Mouse (Mus musculus) kidney, adult 9 months (tissue): ENCODE results near the gene Aff1.
A peak's percentile ranks its signal among the peaks of the same experiment; 100 is the strongest.

Experiments used
- DNase-seq: peaks from one replicate; pipeline ENCODE4 v3.0.0; 2022

Aff1 gene

DNA sequence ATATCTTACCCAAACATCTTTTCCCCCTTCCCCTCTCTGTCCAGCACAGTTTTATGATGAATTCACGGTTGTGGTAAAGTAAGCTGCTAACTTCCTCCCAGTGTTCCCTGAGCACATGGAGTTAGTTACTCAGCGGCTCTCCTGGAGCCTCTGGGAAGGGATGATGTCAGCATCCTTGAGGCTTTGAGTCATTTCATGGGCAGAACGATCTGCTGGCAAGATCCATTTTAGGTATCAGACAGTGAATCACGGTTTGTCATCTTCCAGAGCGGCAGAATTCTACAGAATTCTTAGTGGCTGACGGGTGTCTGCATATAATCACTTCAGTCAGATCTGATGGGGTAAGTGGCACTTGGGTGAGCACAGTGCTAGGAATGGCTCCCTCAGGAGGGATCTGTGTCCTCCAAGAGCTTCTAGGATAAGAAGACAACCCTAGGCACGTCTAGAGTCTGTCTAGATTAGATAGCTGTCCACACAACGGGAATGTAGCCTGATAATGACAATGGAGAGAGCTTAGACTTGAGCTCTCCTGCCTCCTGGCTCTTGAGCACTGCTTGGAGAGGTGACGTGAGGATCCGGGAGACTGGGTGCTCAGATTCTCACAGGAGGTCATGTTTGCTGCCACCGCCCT is 82.6 kb downstream of the Aff1 start:
- no peak for DNase-seq

DNA sequence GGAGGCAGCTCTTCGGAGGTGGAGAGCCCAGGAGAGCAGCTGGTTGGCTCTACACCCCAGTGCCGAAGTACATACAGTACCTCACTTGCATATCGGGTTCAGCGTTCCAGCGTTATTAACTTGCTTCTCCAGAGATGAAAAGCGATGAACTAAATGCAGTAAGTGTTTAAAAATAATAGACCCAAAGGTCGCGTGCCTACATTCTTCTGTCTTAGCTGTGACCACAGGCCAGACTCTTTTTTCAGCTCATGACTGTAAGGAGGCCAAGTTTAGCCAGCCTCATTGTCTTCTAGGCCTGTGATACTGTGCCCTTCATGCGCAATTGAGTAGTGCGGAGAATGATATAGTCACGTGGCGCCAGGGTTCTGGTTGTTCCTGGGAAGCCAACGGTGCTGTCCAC is 83.3 kb downstream of the Aff1 start:
- DNase-seq, result peak; percentile 86

DNA sequence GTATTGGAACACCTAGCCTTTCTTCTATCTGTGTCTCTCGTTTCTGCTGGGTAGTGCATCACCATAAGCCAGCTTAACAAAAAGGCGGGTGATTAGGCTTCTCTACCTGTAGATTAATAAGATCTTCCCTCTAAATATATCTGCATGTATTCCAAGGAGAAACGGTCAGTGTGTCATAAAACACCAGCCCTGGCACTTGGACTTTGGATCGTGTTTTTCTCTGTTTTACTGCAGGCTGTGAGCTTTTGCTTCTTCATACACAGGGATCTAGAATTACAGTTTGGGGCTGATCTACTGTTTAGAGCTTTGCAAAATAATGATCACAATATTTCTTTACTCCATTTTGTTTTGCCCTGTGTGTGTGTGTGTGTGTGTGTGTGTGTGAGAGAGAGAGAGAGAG is 84.7 kb downstream of the Aff1 start:
- peak; percentile 73 for DNase-seq

DNA sequence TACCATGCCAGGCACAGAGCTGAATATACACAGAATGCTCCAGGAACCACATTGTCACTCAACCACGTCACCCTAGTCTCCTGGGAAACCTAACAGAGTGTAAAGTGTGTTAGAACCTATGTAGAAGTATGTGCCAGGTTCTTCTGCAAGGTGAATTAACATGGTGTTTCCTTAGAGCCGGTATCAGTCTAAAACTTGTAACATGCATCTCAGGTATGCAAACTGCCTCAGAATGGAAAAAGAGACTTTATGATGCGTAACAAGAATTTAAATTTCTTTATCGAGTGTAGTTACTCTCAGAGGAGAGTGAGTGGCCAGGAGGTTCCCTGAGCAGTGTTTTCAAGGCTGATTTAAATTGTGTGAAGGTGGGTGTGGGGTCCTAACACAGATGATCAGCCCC is 85.3 kb downstream of the Aff1 start:
- DNase-seq, result no peak

DNA sequence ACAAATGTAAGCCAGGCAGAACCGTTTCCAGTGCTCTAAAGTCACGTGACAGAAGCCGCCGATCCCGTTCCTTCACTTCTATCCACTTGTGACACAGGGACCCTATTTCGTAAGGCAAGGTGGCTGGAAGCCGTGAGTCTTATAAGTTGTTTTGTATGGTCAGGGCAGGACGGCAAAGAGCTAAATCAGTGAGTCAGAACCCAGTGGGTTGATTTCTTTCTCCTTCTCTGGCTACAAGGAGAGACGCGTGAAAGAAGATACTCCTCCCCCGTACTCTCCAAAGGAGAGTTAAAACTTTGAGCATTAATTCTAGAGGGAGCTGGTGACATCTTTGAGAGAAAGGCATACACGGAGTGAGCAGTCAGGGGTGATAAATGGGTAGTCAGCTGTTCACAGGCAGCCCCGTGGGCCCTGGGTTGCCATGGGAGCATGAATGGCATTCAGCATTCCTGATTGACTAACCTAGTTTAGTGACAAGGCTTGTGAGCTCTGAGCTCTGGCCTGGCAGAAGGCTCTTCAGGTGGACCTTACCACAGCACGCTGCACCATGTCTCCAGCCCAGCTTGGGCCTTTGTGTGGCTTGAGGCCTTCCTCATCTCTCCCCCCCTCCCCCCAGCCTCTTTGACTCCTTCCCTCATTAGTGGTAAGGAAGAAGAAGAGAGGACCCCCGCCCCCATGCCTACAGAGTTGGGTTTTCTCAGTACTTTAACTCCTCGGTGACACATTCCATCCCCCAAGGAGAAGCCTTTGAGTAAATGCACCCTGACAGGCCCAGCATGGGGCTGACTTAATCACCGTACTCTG is 86.3 kb downstream of the Aff1 start:
- peak; percentile 86 for DNase-seq

DNA sequence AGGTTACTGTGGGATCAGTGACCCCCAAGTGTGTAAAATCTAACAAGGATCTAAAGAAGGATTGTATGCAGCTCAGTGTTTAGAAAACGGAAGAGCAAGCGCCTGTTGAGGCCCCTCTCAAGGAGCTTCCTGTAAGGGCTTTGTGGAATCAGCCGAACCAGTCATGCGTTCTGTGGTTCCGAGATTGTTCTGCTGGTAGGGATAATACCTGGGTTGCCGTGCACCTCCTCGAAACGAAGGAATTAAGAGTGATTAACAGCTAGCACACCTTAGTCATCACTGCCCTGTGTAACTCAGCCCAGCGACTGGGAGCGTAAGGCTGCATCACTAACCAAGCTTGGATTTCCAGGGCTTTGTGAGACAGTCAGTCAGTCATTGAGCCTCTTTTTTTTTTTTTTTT is 87.7 kb downstream of the Aff1 start:
- no peak for DNase-seq

DNA sequence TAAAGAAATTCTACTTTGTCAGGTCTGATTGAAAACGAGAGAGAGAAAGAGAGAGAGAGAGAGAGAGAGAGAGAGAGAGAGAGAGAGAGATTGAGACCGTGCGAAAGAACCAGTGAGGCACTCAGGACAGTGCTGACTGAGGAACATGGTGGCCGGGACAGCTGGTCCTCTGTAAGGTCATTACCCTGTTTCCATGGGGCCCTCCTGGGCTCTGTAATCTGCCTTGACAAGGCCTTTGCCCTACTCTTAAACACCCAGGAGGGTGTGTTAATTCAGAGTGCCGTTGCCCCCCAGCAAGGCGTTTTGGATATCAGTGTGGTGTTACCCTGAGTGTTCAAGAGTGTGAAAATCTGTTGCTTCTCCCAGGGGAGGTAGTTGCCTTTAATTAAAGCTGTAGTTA is 88.1 kb downstream of the Aff1 start:
- no peak for DNase-seq

DNA sequence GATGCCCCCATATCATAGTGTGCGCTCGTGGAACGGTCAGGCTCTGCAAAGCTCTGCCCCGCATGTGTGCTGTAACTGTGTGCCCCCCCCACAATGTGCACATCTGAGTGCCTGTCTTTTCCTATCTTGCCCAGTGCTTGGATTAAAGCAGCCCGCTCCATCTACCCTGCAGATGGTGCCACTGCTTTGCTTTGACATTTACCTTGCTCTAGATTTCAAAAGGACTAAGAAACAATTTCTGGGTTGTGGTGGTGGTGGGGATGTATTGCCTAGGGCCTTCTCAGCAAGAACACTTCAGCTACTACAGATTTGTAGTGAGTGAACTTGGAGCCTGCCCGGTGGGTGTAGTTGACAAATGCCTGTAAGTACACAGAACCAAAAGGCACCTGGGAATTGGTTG is 88.7 kb downstream of the Aff1 start:
- peak; percentile 62 for DNase-seq

DNA sequence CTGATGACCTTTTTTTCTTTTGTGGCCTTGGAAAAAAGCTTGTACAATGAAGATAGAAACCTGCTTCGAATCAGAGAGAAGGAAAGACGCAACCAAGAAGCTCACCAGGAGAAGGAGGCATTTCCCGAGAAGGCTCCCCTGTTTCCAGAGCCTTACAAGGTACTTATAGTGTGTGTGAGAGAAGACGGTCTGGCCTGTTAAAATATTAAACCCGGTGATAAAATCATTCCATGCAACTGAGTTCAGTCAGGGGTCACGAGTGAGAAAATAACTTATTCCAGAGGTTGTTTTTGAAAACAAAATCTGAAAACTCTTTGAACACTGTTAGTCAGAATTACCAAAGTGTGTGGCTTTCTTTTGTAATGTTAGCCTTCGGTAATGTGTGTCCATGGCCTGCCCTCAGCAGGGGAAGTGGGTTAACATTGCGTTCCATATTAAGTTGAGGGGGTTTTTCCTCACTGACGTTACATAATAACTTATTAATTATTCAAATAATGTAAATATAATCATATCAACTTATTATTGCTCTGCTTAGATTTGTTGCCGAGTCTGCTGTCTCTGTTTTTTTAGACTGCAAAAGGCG is 91.0 kb downstream of the Aff1 start:
- peak; percentile 65 for DNase-seq

DNA sequence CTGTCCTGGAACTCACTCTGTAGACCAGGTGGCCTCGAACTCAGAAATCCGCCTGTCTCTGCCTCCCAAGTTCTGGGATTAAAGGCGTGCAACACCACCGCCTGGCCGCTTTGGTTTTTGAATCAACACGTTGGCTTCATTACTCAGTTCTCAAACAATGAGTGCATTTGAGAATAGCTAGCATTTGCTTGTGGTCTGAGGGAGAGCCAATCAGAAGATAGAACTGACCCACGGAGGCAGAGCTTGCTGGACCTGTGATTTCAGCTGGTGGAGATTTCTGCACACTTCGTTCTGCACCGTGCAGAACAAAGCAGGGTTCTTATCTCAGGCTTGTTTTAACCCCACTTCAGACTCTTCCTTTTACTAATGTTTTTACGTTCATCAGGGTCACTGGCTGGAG is 93.9 kb downstream of the Aff1 start:
- no peak for DNase-seq

DNA sequence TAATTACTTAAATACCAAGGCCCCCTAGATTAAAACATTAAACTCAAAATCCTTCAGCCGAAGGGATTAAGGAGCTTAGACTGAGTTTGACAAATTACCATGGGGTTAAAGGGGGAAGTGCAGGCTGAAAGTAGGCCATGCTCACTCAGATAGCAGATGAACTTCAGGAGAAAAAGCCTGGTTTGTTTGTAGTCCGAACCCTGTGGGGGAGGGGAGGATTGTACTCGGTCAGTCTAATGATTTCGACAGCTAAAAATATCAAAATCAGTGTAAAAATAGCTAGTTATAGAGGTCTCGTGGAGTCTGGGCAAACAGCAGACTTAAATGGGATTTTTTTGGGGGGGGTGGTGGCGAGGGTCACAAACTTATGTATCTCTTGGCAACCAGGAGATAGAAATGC is 96.3 kb downstream of the Aff1 start:
- peak; percentile 64 for DNase-seq

DNA sequence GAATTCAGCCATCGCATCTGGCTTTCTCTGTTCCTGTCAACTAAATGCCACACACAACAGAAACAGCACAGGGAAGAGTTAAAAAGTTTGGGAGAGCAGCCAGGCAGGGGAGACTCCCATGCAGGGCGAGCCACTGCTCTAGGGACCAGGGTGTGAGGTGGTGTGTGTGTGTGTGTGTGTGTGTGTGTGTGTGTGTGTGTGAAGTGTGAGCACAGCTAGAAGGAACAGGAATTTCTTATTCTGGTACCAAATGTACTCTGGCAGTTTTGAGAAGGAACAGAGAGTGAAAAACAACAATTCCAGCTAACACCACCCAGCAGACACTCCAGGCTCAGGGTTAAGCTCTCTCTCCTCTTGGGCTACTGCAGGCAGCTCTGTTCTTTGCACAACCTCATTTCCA is 96.8 kb downstream of the Aff1 start:
- DNase-seq, result peak; percentile 53

DNA sequence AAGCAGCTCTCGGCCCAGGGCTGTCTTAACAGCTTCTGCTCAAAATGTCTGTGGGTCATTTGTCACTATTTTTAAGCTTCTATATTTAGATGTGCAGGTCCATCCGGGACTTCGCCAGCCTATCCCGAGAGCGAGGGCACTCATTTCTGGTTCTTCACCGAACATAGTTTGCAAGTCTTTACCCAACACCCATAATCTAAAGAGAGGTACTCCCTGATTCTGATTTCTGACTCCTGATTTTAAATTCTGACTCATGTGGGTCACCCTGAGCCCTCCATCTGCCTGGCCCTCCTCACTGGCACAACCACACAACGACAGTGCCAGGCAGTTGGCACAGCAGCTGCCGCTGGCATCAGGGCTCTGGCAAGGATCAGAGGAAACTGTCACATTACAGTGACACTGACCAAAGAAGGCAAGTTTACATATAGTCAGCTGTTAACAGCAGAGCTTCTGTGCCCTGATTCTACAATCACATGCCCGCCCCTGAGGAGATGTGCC is 97.5 kb downstream of the Aff1 start:
- no peak for DNase-seq

DNA sequence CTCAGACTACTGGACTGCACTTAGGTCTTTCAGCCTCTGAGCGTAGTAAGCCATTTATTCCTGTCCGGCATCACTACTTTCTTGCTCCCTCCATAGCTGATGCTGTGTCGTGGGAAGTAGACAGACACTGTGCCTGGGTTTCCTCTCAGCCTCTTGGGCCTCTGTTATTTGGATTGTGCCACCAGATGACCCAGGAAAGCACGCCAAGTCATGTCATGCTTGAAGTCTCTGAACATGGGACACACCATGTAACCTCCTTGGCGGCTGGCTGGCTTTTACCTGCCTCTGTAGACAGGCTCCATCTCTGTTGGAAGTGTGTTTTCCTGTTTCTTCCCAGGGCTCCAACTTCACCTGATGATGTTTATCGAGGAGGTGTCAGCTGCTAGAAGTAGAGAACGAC is 99.6 kb downstream of the Aff1 start:
- no peak for DNase-seq

DNA sequence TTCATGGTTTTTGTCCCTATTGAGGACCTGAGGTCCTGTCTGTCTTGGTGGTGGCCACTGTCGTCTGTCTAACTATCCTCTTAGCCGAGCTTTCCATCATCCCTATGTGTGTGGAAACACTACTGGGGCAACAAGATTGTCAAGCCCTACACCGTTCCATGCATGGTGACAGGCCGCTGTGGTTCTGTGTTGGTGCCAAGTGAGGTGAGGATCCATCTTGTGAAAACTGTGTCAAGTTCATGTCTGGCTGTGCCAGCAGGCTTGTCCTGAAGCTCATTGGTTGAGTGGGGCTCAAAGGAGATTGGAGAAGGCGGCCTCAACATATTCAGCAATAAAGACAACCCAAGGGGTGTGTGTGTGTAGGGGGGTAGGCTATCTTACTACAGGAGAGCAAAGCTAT is 102.9 kb downstream of the Aff1 start:
- no peak for DNase-seq

DNA sequence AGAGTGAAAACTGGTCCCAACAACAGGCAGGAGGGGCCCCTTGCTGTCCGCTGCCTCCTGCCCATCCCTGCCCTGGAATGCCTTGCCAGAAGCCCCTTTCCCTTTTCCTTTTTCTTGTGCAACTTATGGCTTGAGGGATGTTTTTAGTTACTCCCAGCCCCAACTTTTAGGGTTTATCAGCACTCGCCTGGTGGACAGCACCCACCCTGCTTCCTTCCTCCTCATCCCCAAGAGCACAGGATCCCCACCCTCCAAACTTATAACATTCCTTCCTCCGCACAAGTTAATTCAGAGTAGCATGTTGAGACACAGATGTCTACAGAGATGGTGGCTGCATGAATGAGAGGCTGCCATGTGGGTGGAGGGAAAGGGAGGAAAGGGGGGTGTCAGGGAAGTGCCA is 103.9 kb downstream of the Aff1 start:
- no peak for DNase-seq

DNA sequence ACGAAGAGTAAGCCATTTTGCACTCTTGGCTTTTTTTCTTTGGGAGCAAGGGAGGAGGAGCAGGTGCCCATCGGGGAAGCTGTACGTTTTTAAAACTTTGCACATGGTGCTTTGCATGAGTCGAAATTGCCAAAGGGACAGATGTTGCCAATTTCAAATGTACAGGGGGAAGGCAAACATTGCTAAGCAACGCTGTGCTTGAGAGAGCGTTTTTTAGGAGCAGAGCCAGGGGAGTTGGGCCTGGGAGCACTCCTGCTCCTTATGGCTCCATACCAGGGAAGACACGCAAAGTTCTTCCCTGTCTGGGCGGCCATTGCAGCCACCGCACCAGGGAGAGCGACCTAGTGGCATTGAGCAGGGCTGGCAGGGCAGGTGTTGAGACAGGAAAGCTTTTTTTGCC is 105.6 kb downstream of the Aff1 start:
- no peak for DNase-seq

DNA sequence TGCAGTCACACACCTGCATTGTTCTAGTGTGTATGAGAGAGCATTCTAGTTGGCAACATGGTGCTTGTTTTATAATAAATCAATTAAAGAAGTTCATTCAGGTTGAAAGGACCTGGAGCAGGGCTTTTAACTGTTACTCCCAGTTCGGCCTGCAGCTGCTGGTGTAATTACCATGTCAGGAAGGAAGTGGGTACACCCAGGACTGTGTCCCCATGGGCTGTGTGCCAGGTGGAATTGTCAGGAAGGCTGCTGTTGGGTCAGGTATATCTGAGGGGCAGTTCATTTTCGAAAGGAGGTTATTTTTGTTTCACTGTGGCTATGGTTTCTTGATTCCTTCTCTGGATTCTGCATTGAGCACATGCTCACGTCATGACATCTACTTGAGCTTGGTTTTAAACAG is 107.3 kb downstream of the Aff1 start:
- DNase-seq, result no peak

DNA sequence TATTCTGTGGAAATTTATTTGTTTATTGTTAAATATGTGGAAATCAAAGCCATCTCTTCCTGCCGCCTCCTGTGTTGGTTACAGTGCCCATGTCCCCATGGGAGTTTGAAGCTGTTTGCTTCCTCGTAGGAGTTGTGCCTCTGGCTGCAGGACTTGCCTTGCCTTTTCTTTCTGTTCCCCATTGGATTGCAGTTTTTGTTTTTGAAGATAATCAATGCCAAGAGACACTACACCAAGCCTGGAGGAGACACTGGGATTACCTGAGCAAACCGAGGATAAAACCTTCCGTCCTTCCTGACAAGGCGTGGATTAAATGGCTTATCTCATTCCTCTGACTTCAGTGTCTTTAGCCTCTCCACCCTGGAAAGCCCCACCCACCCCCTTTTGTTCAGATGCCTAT is 107.8 kb downstream of the Aff1 start:
- DNase-seq, result no peak

DNA sequence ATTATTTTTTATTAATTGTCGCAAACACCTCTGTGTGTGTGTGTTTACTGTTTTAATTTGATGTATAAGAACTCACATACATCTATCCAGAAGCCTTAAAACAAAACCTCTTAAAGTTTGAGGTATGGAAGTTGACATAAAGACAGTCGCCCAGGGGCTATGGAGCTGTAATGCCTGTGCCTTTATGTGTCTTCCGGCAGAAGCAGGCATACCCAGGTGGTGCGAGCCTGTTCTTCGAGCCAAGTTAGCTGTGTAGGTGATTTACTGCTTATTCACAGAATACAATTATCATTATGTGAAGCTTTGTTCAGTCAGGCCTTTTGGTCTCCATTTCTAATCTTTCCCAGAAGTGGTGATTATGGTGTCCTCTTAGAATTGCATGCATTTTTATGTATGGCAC is 111.2 kb downstream of the Aff1 start:
- DNase-seq, result no peak

DNA sequence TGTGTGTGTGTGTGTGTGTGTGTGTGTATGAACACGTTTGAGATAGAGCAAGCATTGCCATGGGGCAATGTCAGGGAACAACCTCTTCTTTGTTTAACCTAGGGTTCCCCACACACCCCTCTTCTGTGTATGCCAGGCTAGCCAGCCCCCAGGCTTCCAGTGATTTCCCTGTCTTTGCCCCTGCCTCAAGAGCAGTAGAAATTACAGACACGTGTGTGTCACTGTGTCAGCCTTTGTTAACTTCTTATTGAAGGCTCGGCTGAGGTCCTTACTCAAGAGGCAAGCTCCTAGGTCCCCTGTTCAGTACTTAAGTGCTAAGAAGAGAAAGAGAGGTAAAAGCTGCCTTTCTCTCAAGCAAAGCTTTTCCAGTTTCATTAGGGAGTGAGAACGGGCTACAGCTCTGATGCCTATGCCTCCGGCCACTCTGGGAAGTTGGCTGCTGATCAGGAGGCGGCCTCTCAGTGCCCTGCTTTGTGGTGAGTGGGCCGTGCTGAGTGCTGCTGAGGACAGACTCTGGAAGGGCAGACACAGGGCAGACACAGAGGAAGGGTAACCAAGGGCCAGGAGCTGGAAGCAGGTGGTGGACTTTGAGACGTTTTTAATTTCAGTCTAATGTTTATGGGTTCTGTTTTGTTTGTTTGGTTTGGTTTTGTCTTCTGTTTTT is 111.9 kb downstream of the Aff1 start:
- DNase-seq, result peak; percentile 89

DNA sequence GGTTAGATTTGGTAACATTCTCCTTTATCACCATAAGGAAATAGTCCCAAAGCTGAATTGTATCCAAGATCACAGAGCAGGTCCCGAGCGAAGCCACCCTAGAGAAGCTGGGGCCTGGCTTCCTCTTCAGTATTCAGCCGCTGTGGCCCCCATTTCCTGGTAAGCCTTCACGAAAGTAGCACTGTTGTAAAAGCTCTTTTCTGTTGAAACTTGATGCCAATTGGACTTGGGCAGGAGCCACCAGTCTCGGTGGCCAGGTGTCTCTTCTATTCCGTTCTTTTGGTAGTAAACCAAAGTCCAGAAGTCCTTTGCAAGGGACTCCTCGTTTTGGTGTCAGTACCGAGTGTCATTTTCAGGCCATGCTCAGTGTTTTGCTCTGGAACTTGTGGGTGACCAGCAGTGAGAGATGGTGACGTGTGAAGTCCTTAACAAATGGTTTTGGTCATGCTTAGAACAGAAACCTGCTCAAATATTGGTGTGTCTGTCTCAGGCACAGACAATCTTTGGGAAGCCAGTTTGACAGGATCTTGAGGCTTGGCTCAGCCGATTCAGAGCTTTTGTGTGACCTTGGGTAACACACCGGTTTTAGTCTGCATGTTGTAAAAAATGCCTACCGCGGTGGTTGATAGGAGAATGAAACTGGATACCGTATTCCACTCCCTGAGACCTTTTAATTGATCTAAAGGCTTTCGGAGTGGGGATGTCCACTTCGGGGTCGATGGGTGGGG is 114.8 kb downstream of the Aff1 start:
- DNase-seq, result peak; percentile 56
